Mouse (Mus musculus) midbrain, embryonic 10.5 days (tissue): ENCODE measurements around the gene BC107364. TPM values are rescaled to one million over a fixed set of nuclear protein-coding genes. Genes with fewer than 3 reads are reported as not detected.
"Not testable (repeated sequence)": the region's sequence is repeated elsewhere in the genome, so short reads cannot be mapped to it uniquely, and the experiment has no call there.

Source experiments
- DNase-seq: peaks from one replicate; pipeline ENCODE4 v3.0.0-alpha.2; 2017; ENCODE audit warnings: low spot score
- H3K27ac ChIP-seq: fragments of 300-500 bp; sonication (generic); replicated peaks from 2 replicates; pipeline ENCODE4 v1.5.1; 2016; ENCODE audit warnings: mild to moderate bottlenecking
- H3K27me3 ChIP-seq: fragments of 300-500 bp; sonication (generic); 2 replicates; pipeline ENCODE4 v1.6.1; 2016; ENCODE audit warnings: low read depth, mild to moderate bottlenecking; ENCODE audit not compliant: poor library complexity, severe bottlenecking
- H3K36me3 ChIP-seq: fragments of 300-500 bp; sonication (generic); 2 replicates; pipeline ENCODE4 v1.6.1; 2016; ENCODE audit warnings: mild to moderate bottlenecking, moderate library complexity
- H3K4me1 ChIP-seq: fragments of 300-500 bp; sonication (generic); 2 replicates; pipeline ENCODE4 v1.6.1; 2016
- H3K4me3 ChIP-seq: fragments of 300-500 bp; sonication (generic); 2 replicates; pipeline ENCODE4 v1.5.1; 2016; ENCODE audit warnings: mild to moderate bottlenecking, moderate library complexity
- H3K9me3 ChIP-seq: fragments of 300-500 bp; sonication (generic); replicated peaks from 2 replicates; pipeline ENCODE4 v1.6.1; 2016; ENCODE audit warnings: mild to moderate bottlenecking
- WGBS: fragments of 180-500 bp; shearing (Covaris S2); methylation state at CpG from one replicate; pipeline ENCODE4 v1.1.7; 2016; 5-methylcytosine and 5-hydroxymethylcytosine counted together
- polyA plus RNA-seq: library from polyadenylated mRNA; unstranded; fragments of >200 nt; fragmentation: Nextera tagmentation; extraction: Ambion mirVana; gene quantifications from 2 replicates; pipeline ENCODE4 v1.2.1, GENCODE M21; 2016

The BC107364 gene
- polyA plus RNA-seq, 1 experiment from 2014 or later: 0.20 TPM

DNA sequence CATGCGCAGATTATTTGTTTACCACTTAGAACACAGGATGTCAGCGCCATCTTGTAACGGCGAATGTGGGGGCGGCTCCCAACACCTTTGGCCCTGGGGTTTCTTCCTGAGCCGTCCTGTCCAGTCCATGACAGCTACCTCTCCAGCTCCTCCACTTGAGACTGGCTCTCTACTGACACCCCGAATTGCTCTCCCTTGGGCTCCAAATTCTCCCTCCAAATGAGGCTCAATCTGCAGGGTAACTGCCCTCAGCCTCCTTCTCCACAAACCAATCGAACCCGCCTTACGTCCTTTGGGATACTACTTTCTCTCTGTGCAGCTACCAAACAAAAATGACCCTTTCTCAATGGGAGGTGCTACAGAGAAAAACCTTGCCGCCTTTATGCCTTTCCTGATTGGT lies 42.4 kb upstream of the BC107364 start:
- H3K4me3 ChIP-seq, H3K36me3 ChIP-seq, H3K27ac ChIP-seq, H3K9me3 ChIP-seq, DNase-seq: not testable (repeated sequence)
- H3K4me1 ChIP-seq: peaks cover 19% of the 10 kb centered on the region
- H3K27me3 ChIP-seq: peaks cover 12% of the 10 kb centered on the region
- WGBS: 95% methylated on average over 6 of the region's 11 CpGs

GRCm38 (mm10) chr3:96489636-96490035 lies 37.5 kb upstream of the BC107364 start:
- not testable (repeated sequence) for DNase-seq, H3K9me3 ChIP-seq, H3K27me3 ChIP-seq, H3K36me3 ChIP-seq
- H3K4me3 ChIP-seq: 0 out of 2 replicates have a peak overlapping the region, but pooled peaks have one; percentile 24
- peak overlapping the region; percentile 83 for H3K27ac ChIP-seq
- H3K4me1 ChIP-seq: peaks cover 21% of the 10 kb centered on the region
- WGBS: 61% methylated on average over 7 of the region's 8 CpGs

- H3K9me3 ChIP-seq, DNase-seq, H3K36me3 ChIP-seq: not testable (repeated sequence)
- H3K4me3 ChIP-seq: peak overlapping the region; percentile 38
- WGBS: under 1% methylated on average over 9 of the region's 31 CpGs
- H3K27me3 ChIP-seq: peaks cover 13% of the 10 kb centered on the region; the same call in 1 of the 2 replicates
- H3K4me1 ChIP-seq: peaks cover 22% of the 10 kb centered on the region
- H3K27ac ChIP-seq: peak overlapping the region; percentile 83; the same call in 1 of the 2 replicates
Measured at GRCm38 (mm10) chr3:96488907-96489629, 37.0 kb upstream of the BC107364 start.

DNA sequence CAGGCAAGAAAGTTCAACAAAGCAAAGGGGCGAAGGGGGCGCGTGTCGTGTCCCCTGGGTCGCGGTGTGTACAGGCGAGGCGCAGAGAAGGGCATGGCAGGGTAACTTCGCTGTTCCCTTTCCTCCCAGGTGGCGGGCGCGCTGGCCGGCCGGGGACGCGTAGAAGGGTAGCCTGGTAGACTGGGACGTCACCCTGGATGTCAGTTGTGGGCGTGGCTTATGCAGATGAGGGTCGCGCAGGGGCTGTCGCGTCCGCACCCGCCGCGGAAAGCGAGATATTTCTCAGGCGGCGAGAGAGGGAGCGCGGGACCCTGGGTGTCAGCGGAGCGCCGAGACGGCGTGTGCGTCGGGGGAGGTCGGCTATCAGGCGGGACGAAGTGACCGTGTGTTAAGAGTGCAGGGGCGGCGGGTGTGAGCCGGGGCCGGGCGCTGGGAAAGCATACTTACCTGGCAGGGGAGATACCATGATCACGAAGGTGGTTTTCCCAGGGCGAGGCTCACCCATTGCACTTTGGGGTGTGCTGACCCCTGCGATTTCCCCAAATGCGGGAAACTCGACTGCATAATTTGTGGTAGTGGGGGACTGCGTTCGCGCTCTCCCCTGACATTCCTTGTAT lies 36.3 kb upstream of the BC107364 start:
- 0% methylated on average over 6 of the region's 55 CpGs for WGBS

GRCm38 (mm10) chr3:96487596-96488289 lies 35.6 kb upstream of the BC107364 start:
- Histone ChIP-seq H3K27me3 (peaks cover 24% of the 10 kb centered on the region), H3K27ac (peak overlapping the region; percentile 84), H3K9me3 (no peaks in the 10 kb centered on the region), H3K36me3 (no peaks in the 10 kb centered on the region), H3K4me1 (peaks cover 22% of the 10 kb centered on the region), H3K4me3 (peak overlapping the region; percentile 51)
- 7% methylated on average over 26 of the region's 26 CpGs for WGBS
- peak; percentile 52 for DNase-seq

More for the DNA sequence above, 36.3 kb upstream of the BC107364 start:
- not testable (repeated sequence) for H3K36me3 ChIP-seq, H3K9me3 ChIP-seq, DNase-seq
- Histone ChIP-seq H3K27ac (peak overlapping the region; percentile 84), H3K27me3 (peaks cover 20% of the 10 kb centered on the region), H3K4me1 (peaks cover 22% of the 10 kb centered on the region), H3K4me3 (peak overlapping the region; percentile 51)

DNA sequence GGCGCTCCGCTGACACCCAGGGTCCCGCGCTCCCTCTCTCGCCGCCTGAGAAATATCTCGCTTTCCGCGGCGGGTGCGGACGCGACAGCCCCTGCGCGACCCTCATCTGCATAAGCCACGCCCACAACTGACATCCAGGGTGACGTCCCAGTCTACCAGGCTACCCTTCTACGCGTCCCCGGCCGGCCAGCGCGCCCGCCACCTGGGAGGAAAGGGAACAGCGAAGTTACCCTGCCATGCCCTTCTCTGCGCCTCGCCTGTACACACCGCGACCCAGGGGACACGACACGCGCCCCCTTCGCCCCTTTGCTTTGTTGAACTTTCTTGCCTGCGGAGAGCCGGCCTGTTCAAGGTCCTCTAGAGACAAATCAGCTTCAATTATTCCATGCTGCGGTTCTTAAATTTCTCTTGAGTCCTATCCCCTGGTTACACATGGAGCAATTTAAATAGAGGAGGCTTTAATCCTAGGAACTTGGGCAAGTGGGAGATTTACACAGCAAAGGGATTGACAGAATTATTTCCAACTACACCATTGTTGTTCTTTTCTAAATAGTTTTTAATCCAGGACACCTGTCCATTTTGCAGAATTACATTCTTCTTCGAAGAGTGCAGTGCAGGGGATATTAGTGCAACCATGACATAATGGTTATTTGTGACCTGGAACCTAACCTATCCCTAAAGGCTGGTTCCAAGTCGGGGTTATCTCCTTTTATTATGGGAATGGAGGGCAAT lies 34.9 kb upstream of the BC107364 start:
- Histone ChIP-seq H3K27me3 (peaks cover 25% of the 10 kb centered on the region), H3K4me3 (peak overlapping the region; percentile 51), H3K4me1 (peaks cover 22% of the 10 kb centered on the region)
- H3K36me3 ChIP-seq, H3K9me3 ChIP-seq, DNase-seq, H3K27ac ChIP-seq: not testable (repeated sequence)
- WGBS: 9% methylated on average over 9 of the region's 38 CpGs

GRCm38 (mm10) chr3:96486064-96486827 lies 34.1 kb upstream of the BC107364 start:
- H3K27ac ChIP-seq, H3K36me3 ChIP-seq, H3K9me3 ChIP-seq, H3K4me3 ChIP-seq, DNase-seq: not testable (repeated sequence)
- H3K27me3 ChIP-seq: peaks cover 28% of the 10 kb centered on the region
- 0% methylated on average over 5 of the region's 34 CpGs for WGBS
- peaks cover 22% of the 10 kb centered on the region for H3K4me1 ChIP-seq

DNA sequence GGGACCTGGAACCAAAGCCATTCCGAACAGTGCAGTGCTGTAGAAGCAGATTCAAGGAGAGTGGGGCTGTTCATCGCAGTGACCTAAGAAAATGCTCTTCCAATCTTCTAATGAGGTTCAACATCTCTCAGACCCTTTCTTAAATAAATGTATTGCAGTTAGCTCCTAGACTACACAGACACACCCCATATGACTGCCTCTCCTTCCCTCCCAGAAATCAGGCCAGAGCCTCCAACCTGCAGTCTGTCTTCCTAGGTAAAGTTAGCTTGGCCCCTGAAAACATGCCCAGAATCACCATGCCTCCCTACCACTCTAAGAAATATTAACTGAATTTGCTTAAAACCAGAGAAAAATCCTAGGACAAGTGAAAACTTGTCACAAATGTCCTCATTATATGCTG lies 33.3 kb upstream of the BC107364 start:
- no peak for DNase-seq
- H3K27ac ChIP-seq: no peak overlapping the region
- no peak overlapping the region for H3K4me3 ChIP-seq
- H3K9me3 ChIP-seq: no peaks in the 10 kb centered on the region
- H3K4me1 ChIP-seq: peaks cover 22% of the 10 kb centered on the region
- peaks cover 34% of the 10 kb centered on the region for H3K27me3 ChIP-seq
- WGBS: 79% methylated on average over 2 of the region's 2 CpGs
- no peaks in the 10 kb centered on the region for H3K36me3 ChIP-seq

GRCm38 (mm10) chr3:96484921-96485320 lies 32.8 kb upstream of the BC107364 start:
- Histone ChIP-seq H3K27ac (no peak overlapping the region), H3K27me3 (peaks cover 34% of the 10 kb centered on the region), H3K4me1 (peaks cover 22% of the 10 kb centered on the region), H3K4me3 (no peak overlapping the region), H3K9me3 (no peaks in the 10 kb centered on the region), H3K36me3 (no peaks in the 10 kb centered on the region)
- DNase-seq: no peak
- 77% methylated on average over 4 of the region's 4 CpGs for WGBS

DNA sequence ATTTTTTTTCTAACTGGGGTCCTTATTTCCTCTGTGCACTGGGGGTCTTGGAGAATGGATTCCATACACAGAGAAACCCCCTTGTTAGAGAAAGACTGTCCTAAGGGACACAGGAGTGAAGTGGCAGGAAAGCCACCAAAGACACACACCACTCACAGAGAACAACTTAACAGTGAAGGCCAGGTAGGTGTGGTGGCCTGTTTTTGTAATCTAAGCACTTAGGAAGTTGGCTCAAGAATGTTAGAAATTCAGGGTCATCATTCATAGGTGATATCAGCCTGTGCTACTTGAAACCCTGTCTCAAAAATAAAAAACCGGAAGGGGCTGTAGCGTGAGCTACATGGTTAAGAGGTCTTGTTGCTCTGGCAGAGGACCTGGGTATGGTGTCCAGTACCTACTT lies 31.8 kb upstream of the BC107364 start:
- Histone ChIP-seq H3K27ac (no peak overlapping the region), H3K9me3 (no peaks in the 10 kb centered on the region), H3K27me3 (peaks cover 34% of the 10 kb centered on the region), H3K4me1 (peaks cover 22% of the 10 kb centered on the region), H3K36me3 (no peaks in the 10 kb centered on the region), H3K4me3 (no peak overlapping the region)
- no peak for DNase-seq
- 93% methylated on average over 2 of the region's 2 CpGs for WGBS

- Histone ChIP-seq H3K27me3 (peaks cover 39% of the 10 kb centered on the region), H3K4me1 (peaks cover 22% of the 10 kb centered on the region)
- not testable (repeated sequence) for H3K4me3 ChIP-seq, H3K9me3 ChIP-seq, H3K36me3 ChIP-seq, H3K27ac ChIP-seq, DNase-seq
- WGBS: 54% methylated on average over 7 of the region's 7 CpGs
Measured at GRCm38 (mm10) chr3:96483044-96483443, 30.9 kb upstream of the BC107364 start.

GRCm38 (mm10) chr3:96482451-96482850 lies 30.3 kb upstream of the BC107364 start:
- no peaks in the 10 kb centered on the region for H3K36me3 ChIP-seq
- peaks cover 16% of the 10 kb centered on the region for H3K4me1 ChIP-seq
- no peak overlapping the region for H3K27ac ChIP-seq
- no peaks in the 10 kb centered on the region for H3K9me3 ChIP-seq
- H3K4me3 ChIP-seq: no peak overlapping the region
- WGBS: 88% methylated on average over 13 of the region's 13 CpGs
- H3K27me3 ChIP-seq: peaks cover 45% of the 10 kb centered on the region
- DNase-seq: no peak
